Mouse (Mus musculus): Measurements from ENCODE around the gene Tmprss15. TPM values are rescaled to one million over a fixed set of nuclear protein-coding genes. Genes with fewer than 3 reads are reported as not detected.

Gene Tmprss15
- total and polyA plus RNA-seq, 3 experiments = not detected

- TF ChIP-seq ZC3H11A (IDR thresholded peaks at IDR 0.05; ENCODE audit: low read depth, low read length) (peak; percentile 75), SMC3 (IDR thresholded peaks at IDR 0.05; ENCODE audit: low read depth, low read length) (peak; percentile 76), POLR2AphosphoS5 (IDR thresholded peaks at IDR 0.05; ENCODE audit: borderline replicate concordance, low read depth, low read length) (no peak), KAT2A (conservative IDR thresholded peaks at IDR 0.05; ENCODE audit: low read depth, low read length) (no peak), NELFE (IDR thresholded peaks at IDR 0.05; ENCODE audit: low read depth, low read length) (no peak), POLR2AphosphoS2 (IDR thresholded peaks at IDR 0.05; ENCODE audit: low read length) (no peak), RAD21 (IDR thresholded peaks at IDR 0.05; ENCODE audit: low read depth, low read length) (peak; percentile 82)
Observed at GRCm38 (mm10) chr16:78969091-78969731, 121.7 kb downstream of the Tmprss15 start (continued).

GRCm38 (mm10) chr16:78957434-78957833, 133.5 kb downstream of the Tmprss15 start:
- Histone ChIP-seq H3K27me3 (ENCODE audit: control insufficient read depth in 1 of 2, insufficient read depth in 2 of 2, low read length in 2 of 2) (no peaks in the 10 kb centered on the region), H3K9ac (ENCODE audit: control insufficient read depth, low read depth, low read length, poor library complexity, severe bottlenecking) (no peak overlapping the region), H3K9me3 (replicated peaks; ENCODE audit: insufficient read depth, low read length) (no peaks in the 10 kb centered on the region), H3K27ac (ENCODE audit: control insufficient read depth, low read depth, low read length) (no peak overlapping the region), H3K79me2 (ENCODE audit: control insufficient read depth, insufficient read depth, low read length, poor library complexity) (no peaks in the 10 kb centered on the region), H3K4me3 (ENCODE audit: control insufficient read depth in 1 of 2, insufficient read depth in 1 of 2, low read depth in 2 of 2, low read length in 2 of 2) (no peak overlapping the region), H3K4me1 (ENCODE audit: control insufficient read depth in 1 of 2, insufficient read depth in 2 of 2, low read length in 2 of 2) (no peaks in the 10 kb centered on the region), H3K36me3 (ENCODE audit: control insufficient read depth in 1 of 2, insufficient read depth in 2 of 2, low read length in 2 of 2) (no peaks in the 10 kb centered on the region)
- no peak for DNase-seq (ENCODE audit: low read depth, low spot score)
- TF ChIP-seq RCOR1 (IDR thresholded peaks at IDR 0.05; ENCODE audit: low read depth, low read length) (no peak), MAFK (IDR thresholded peaks at IDR 0.05; ENCODE audit: borderline replicate concordance, low read depth, low read length) (no peak), MAX (IDR thresholded peaks at IDR 0.05; ENCODE audit: low read length) (no peak), ZC3H11A (IDR thresholded peaks at IDR 0.05; ENCODE audit: low read depth, low read length) (no peak), HCFC1 (IDR thresholded peaks at IDR 0.05; ENCODE audit: low read depth, low read length) (no peak), MXI1 (IDR thresholded peaks at IDR 0.05; ENCODE audit: low read depth, low read length) (no peak), RAD21 (IDR thresholded peaks at IDR 0.05; ENCODE audit: low read depth, low read length) (no peak), ZMIZ1 (IDR thresholded peaks at IDR 0.05; ENCODE audit: low read depth, low read length) (no peak), POLR2A (IDR thresholded peaks at IDR 0.05; ENCODE audit: control insufficient read depth in 1 of 2, insufficient read depth in 1 of 2, low read depth in 1 of 2, low read length in 2 of 2, poor library complexity in 1 of 2) (no peak), NELFE (IDR thresholded peaks at IDR 0.05; ENCODE audit: low read depth, low read length) (no peak), ELF1 (IDR thresholded peaks at IDR 0.05; ENCODE audit: low read depth, low read length) (no peak), KAT2A (conservative IDR thresholded peaks at IDR 0.05; ENCODE audit: low read depth, low read length) (no peak), NRF1 (IDR thresholded peaks at IDR 0.05; ENCODE audit: insufficient read depth, low read depth, low read length, poor library complexity, severe bottlenecking) (no peak), ETS1 (IDR thresholded peaks at IDR 0.05; ENCODE audit: low read depth, low read length) (no peak), TAL1 (IDR thresholded peaks at IDR 0.05; ENCODE audit: low read length) (no peak), CTCF (IDR thresholded peaks at IDR 0.05 in 2 of 3, conservative IDR thresholded peaks at IDR 0.05 in 1 of 3; ENCODE audit: control insufficient read depth in 1 of 3, insufficient read depth in 1 of 3, low read depth in 2 of 3, low read length in 3 of 3, poor library complexity in 1 of 3, severe bottlenecking in 1 of 3) (no peak), CHD2 (IDR thresholded peaks at IDR 0.05; ENCODE audit: low read length) (no peak), USF1 (IDR thresholded peaks at IDR 0.05; ENCODE audit: low read depth, low read length) (no peak), ZKSCAN1 (IDR thresholded peaks at IDR 0.05; ENCODE audit: low read depth, low read length) (no peak), EP300 (IDR thresholded peaks at IDR 0.05; ENCODE audit: low read depth in 1 of 2, low read length in 2 of 2) (no peak)

Data from MEL (cell line).